Mouse (Mus musculus) retina, embryonic 14.5 days (tissue): ENCODE data around the gene Slc35a1.
A peak's percentile ranks its signal among the peaks of the same experiment; 100 is the strongest.
"Not testable (repeated sequence)": the region's sequence is repeated elsewhere in the genome, so short reads cannot be mapped to it uniquely, and the experiment has no call there.

Experiments used
- DNase-seq: peaks from one replicate; pipeline ENCODE4 v3.0.0-alpha.2; 2015; ENCODE audit warnings: low spot score

The Slc35a1 gene

GRCm38 (mm10) chr4:34686874-34687567, at the start of gene Slc35a1:
Gene Slc35a1, minus strand, starts transcription at chr4:34687438.
- peak; percentile 94 for DNase-seq

GRCm38 (mm10) chr4:34734461-34734860, 47.2 kb upstream of the Slc35a1 start:
- no peak for DNase-seq

DNA sequence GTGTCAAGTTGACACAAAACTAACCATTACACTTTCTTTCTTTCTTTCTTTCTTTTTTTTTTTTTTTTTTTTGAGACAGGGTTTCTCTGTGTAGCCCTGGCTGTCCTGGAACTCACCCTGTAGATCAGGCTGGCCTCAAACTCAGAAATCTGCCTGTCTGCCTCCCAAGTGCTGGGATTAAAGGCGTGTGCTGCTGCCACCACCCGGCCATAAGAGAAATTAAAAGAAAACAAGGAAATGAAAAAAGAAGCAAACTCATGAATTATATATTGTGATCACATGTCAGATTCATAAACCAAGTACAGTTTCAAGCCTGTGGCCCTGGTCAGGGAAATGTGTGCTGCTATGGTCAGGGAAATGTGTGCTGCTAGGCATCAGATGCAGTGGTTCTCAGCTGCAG, 46.2 kb upstream of the Slc35a1 start:
- not testable (repeated sequence) for DNase-seq

DNA sequence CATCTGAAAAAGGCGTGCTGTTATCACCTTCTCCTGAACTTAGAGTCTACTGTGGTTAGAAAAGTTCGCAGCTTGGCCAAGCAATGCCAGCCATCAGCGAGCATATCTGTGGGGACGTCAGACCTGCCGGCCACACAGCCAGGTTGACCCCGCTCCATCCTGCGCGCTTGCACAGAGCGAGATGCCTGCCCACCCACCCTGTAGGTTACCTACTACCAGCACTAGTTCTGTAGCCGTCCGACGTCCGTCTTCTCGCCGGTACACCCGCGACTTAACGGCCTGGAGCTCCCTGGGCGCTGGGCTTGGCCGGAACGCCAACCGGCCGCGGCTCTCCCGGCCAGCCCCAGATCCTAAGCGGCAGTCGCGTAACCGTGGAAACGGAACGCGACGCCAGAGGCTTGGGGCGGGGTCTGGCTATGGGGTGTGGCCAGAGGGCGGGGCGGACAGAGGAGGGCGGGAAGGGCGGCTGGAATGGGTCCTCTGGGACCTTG, 42.7 kb upstream of the Slc35a1 start, which contains the start of gene Cfap206:
Gene Cfap206, minus strand, starts transcription at position 356 of the 491 bp plus-strand sequence.
- peak; percentile 85 for DNase-seq

- not testable (repeated sequence) for DNase-seq
Observed at GRCm38 (mm10) chr4:34725710-34726109, 38.5 kb upstream of the Slc35a1 start.

- DNase-seq = no peak
Observed at GRCm38 (mm10) chr4:34724306-34724705, 37.1 kb upstream of the Slc35a1 start.

- no peak for DNase-seq
Observed at GRCm38 (mm10) chr4:34723186-34723585, 35.9 kb upstream of the Slc35a1 start.

DNA sequence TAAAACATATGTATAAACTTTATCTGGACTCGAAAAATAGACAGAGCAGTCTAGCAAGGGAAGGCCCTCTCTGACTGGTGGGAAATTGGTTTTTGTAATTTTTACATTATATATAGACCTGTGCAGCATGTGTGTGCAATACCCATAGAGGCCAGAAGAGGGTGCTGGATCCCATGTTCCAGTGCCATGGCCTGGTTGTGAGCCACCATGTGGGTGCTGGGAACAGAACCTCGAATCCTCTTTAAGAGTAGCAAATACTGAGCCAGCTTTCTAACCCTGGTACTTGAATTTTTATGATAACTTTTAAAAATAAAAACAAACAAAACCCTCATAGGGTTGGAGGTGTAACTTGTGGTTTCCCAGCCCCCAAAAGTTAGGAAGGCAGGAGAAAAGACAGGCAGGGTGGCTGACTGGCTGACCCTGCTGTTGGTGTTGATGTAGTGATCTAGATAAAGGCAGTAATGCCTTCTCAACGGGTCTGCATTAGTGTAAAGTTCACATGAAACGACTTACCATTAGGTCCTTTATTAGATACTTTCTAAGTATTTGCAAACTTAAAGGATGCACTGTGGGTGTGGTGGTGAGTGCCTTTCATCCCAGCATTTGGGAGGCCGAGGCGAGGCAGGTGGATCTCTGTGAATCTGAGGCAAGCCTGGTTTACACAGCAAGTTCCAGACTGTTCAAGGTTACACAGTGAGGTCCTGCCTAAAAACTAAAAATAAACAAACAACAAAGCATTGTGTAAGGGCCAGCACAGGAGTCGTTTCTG, 33.1 kb upstream of the Slc35a1 start:
- no peak for DNase-seq

DNA sequence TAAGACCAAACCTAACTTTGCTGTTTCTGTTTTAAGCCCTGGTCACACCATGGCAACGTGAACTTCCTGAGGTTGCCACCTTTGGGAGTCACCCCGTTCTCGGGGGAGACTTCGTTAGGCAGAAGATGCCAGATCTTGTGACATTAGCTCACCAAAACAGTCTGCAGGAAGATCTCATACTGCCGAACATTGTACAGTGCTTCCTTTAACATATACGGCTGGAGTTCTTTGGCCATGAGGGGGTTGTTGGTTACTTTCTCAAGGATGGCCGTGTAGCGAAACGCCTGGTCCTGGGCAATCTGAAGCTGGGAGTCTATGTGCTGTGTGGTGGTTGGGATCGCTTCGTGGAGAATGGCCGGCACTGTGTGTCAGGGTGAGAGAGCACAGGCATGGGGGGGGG, 32.2 kb upstream of the Slc35a1 start:
- no peak for DNase-seq

DNA sequence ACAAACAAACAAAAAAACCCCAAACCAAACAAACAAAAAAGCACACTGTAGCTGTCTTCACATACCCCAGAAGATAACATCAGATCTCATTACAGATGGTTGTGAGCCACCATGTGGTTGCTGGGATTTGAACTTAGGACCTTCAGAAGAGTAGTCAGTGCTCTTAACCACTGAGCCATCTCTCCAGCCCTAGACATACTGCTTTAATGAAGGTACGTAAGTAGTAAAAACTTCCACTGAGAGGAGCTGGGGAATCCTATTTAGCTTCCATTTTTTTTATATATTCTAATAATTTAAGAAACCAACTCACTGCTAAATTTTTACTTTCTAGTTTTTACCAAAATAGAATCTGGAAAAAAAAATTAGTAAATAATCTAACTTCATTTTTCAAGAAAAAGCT, 27.8 kb upstream of the Slc35a1 start:
- DNase-seq = no peak

DNA sequence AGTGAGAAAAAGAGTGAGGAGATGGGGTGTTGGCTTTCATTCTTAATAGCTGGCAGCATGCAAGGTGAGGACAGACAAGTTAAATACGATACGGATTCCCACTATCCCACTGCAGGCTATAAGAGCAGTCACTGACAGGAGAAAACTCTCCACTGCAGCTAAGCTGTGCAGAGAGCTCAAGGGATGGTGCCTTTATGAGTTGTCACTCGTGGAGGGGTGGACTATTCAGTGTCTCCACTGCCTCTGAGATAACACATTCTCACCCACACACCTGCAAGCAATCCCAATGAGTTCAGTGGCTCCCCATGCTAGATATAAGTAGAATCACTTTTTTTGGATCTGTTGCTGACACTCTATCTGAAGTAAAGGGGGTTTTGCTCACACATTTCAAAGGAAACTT, 20.9 kb upstream of the Slc35a1 start:
- no peak for DNase-seq

DNA sequence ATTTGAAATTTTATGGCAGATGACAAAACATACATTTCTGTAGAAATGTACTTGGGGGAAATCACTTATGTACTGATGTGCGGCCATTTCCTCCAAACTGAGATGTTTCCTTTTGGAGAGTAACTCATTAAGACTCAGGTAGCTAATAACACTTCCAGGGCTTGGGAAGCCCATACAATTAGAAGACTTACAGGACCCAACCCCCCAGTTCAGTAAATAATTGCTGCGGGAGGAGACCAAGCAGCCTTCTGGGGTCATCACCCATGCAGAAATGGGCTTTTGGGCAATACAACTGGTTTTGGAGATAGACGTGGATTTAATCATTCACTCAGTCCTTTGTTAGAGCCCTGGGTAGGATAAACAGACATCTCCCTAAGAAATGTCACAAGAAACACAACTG, 20.0 kb upstream of the Slc35a1 start:
- DNase-seq = no peak

GRCm38 (mm10) chr4:34703029-34703428, 15.8 kb upstream of the Slc35a1 start:
- no peak for DNase-seq

GRCm38 (mm10) chr4:34702231-34702630, 15.0 kb upstream of the Slc35a1 start:
- DNase-seq = no peak

DNA sequence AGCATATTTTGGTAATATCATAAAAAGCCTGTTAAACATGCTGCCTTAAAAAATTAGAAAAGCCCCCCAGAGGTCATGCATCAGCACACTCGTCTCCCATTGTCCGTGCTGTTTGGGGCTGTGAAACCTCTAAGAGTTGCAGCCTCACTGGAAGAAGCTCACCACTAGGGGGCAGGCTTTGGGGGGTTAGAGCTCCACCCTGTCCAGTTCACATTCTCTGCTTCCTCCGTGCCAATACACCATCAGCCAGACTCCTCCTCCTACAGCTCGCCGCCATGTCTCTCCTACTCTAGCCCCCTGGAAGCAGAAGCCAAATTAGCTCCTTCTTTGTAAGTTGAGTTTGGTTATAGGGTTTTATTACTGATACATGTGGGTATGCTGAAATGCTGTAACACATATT, 14.3 kb upstream of the Slc35a1 start:
- DNase-seq = peak; percentile 64

- no peak for DNase-seq
Observed at GRCm38 (mm10) chr4:34688021-34688420, 783 bp upstream of the Slc35a1 start.

DNA sequence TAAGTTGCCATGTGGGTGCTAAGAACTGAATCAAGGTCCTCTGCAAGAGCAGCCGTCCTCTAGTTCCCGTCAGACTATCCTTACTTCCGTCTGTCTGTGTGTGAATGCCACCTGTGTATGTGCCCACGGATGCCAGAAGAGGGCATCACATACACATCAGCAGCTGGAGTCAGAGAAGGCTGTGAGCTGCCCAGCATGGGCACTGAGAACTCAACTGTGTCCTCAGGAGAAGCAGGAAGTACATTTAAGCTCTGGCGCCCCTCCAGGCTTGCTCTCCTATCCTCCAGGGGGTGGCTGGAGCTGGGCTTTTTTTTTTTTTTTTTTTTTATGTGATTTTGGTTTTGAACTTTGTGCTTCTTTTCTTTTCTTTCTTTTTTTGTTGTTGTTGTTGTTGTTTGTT, 6.7 kb downstream of the Slc35a1 start:
- no peak for DNase-seq

DNA sequence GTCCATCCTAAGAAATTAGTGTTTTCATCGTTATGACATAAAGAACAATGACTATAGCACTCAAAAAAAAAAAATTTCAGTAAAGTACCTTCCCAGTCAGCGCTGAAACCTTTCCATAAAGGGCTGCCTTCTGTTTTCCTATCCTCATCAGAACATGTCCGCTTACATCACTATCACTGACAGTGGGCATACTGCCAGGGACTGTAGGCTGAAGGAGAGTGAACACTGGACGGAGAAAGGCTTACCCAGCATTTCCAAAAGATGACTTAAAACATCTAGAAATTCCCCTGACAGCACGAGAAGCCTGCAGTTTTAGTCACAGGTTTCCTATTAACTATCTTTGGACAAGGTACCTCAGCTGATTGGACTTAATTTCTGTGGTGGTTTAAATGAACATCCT, 13.5 kb downstream of the Slc35a1 start:
- DNase-seq = no peak

GRCm38 (mm10) chr4:34667923-34668322, 19.3 kb downstream of the Slc35a1 start:
- no peak for DNase-seq

DNA sequence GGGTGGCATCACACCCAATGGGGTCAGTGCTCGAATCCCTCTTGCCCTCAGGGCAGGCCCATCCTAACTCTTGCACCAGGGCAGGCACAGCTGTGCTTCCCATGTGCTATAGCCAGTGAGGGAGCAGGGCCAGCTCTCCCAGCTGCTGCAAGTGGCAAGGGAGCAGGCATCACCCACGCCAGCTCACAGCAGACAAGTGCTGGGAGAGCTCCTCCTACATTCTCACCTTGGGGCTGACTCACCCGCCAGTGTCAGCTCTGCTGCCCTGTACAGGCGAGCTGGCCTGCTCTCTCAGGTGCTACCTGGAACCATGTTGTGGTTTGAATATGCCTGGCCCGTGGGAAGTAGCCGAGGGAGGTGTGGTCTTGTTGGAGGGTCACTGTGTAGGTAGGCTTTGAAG, 25.3 kb downstream of the Slc35a1 start:
- DNase-seq = no peak

- DNase-seq = no peak
Observed at GRCm38 (mm10) chr4:34661514-34661913, 25.7 kb downstream of the Slc35a1 start.

DNA sequence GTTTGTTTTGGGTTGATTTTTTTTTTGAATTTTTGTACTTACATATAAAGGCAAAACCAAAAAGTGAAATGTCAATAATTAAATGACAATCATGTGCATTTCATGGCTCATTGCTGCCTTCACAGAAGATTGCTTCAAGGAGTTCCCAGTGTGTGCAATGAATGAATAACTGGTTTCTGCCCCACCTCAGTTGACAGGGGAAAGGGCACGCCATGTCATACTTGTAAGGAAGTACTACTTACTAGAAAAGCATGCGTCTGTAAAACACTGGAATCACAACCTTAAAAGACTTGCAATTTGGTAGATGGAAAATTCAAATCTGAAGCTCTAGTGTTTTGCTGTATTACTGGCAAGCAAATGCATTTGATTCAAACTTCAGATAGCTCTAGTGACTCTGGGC, 28.2 kb downstream of the Slc35a1 start:
- DNase-seq = no peak

GRCm38 (mm10) chr4:34656101-34656500, 31.1 kb downstream of the Slc35a1 start:
- DNase-seq = no peak
